Mouse (Mus musculus): ENCODE data around the gene Dnah12. TPM values are rescaled to one million over a fixed set of nuclear protein-coding genes. Genes with fewer than 3 reads are reported as not detected.
"Not testable (repeated sequence)": the region's sequence is repeated elsewhere in the genome, so short reads cannot be mapped to it uniquely, and the experiment has no call there.

Dnah12 gene
- total RNA-seq, 2 experiments from 2014 or later, result 0.62 to 1.0 TPM

GRCm38 (mm10) chr14:26705246-26705645 lies 12.2 kb downstream of the Dnah12 start:
- not testable (repeated sequence) for DNase-seq (ENCODE audit: low spot score in 2 of 2)

GRCm38 (mm10) chr14:26719696-26720095 lies 26.6 kb downstream of the Dnah12 start:
- not testable (repeated sequence) for DNase-seq (ENCODE audit: low spot score in 2 of 2)

DNA sequence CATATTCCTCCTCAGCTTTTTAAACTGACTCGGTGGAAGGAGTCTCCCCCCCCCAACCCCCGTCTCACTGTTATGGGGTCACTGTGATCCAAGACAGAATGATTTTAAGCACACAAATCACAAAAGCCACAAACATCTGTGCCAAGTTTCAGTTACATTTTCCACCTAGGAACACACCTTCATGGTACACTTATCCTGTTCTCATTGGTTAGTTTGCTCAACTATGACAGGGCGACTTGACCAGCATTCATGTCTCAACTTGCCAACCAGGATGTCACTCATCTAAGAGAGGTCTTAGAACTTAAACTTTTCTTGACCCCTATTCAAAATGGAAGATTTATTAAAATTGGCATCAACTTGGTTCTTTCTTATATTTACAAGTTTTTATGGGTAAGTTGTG lies 31.8 kb downstream of the Dnah12 start:
- no peak for DNase-seq (ENCODE audit: low spot score in 2 of 2)

DNA sequence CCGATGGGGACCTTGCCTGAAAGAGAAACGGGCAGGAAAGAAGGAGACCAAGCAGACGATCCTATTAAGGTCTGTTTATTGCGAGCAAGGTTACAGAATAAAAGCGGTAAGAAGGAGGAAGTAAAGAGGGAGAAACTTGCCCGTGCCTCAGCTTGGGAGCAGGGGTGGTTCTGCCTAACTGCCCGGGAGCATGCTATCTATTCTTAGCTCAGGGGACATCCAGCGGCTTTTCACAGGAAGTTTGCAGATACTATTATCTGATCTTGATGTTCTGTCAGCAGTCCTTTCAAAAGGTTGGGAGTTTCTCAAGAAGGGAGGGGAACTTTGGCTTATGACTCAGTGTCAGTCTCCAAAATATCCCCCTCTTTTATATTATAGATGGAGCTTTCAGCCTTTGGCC lies 65.5 kb downstream of the Dnah12 start:
- no peak for DNase-seq (ENCODE audit: low spot score in 2 of 2)

- no peak for DNase-seq (ENCODE audit: low spot score in 2 of 2)
Measured at GRCm38 (mm10) chr14:26764827-26765226, 71.8 kb downstream of the Dnah12 start.

- DNase-seq (ENCODE audit: low spot score in 2 of 2), result no peak
Measured at GRCm38 (mm10) chr14:26768195-26768594, 75.1 kb downstream of the Dnah12 start.

GRCm38 (mm10) chr14:26773536-26773935 lies 80.5 kb downstream of the Dnah12 start:
- DNase-seq (ENCODE audit: low spot score in 2 of 2), result no peak

- no peak for DNase-seq (ENCODE audit: low spot score in 2 of 2)
Measured at GRCm38 (mm10) chr14:26783731-26784130, 90.7 kb downstream of the Dnah12 start.

- peak in 1 of 2 experiments; percentile 24 for DNase-seq (ENCODE audit: low spot score in 2 of 2)
Measured at GRCm38 (mm10) chr14:26785695-26786094, 92.6 kb downstream of the Dnah12 start.

DNA sequence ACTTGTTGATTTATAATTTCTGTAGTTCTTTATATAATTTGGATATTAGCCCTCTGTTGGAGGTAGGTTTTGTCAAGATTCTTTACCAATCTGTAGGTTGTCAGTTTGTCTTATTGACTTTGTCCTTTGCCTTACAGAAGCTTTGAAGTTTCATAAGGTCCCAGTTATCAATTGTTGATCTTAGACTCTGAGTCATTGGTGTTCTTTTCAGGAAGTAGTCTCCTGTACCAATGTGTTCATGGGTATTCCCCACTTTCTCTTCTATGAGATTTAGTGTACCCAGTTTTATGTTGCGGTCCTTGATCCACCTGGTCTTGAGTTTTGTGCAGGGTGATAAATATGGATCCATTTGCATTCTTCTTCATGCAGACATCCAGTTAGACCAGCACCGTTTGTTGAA lies 101.4 kb downstream of the Dnah12 start:
- no peak for DNase-seq (ENCODE audit: low spot score in 2 of 2)

DNA sequence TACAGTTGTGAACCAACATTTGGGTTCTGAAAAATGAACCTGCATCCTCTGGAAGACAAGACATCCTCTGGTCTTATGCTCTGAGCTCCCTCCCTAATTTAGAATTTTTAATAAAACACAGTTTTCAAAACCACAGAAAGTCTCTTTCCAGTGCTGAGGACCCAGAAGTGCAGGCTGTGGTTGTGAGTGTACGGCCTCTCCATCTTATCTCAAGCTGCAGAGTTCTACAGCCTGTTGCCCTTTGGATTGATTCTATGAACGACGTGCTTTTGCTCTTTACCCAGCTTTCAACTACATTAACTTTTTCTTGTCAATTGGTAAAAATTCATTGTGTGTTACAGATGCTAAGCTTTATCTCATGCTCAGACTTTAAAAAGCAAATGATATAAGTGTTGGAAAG lies 105.3 kb downstream of the Dnah12 start:
- no peak for DNase-seq (ENCODE audit: low spot score in 2 of 2)

DNA sequence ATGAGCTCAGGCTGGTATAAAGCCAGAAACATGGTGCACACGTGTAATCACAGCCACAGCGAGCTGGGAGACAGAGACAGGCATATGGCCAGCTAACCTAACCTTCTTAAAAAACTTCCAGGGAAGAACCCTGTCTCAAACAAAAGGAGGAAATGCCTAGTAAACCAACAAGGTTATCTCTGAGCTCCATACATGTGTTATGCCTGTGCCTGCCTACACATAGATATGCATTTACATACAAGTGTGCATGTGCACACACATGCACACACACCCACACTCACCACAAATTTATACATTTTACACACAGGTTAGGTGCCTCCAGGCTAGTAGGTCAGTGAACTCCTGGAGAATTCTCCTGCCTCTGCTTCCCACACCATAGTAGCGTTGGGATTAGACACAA lies 106.2 kb downstream of the Dnah12 start:
- DNase-seq (ENCODE audit: low spot score in 2 of 2), result no peak

DNA sequence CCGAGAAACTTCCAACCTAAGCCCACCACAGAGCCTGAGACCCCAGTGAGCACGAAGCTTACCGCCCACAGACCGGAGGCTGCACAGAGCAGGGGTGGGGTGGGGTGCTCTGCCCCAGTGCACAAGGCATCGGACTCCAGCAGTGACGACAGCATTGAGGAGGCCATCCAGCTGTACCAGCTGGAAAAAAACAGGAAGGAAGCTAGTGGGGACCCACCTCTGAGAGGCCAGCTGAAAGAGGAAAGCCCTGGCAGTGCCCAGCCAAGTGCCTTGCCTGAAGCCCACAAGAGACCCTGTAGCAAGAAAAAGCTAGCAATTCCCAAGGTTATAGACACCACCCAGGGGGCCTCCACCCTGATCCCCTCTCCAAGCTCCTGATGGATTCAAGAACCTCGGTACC lies 112.4 kb downstream of the Dnah12 start:
- no peak for DNase-seq (ENCODE audit: low spot score in 2 of 2)

- no peak for DNase-seq (ENCODE audit: low spot score in 2 of 2)
Measured at GRCm38 (mm10) chr14:26812734-26813133, 119.7 kb downstream of the Dnah12 start.

GRCm38 (mm10) chr14:26813871-26814270 lies 120.8 kb downstream of the Dnah12 start:
- no peak for DNase-seq (ENCODE audit: low spot score in 2 of 2)

- no peak for DNase-seq (ENCODE audit: low spot score in 2 of 2)
Measured at GRCm38 (mm10) chr14:26814908-26815307, 121.8 kb downstream of the Dnah12 start.

DNA sequence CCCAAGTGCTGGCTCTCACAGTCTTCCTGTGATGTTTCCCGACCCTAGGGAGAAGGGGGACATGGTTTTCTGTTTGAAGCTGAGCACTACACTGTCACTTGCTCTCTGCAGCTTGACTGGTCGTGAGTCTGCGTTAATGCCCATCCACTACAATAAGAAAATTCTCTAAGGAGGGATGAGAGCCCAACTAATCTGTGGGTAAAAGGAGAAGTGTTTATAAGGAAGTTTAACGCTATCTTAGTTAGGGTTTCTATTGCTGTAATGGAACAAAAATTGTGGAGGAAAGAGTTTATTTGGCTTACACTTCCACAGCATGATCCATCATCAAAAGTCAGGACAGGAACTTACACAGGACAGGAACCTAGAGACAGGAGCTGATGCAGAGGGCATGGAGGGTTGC lies 123.7 kb downstream of the Dnah12 start:
- no peak for DNase-seq (ENCODE audit: low spot score in 2 of 2)

GRCm38 (mm10) chr14:26826020-26826419 lies 132.9 kb downstream of the Dnah12 start:
- DNase-seq (ENCODE audit: low spot score in 2 of 2), result no peak

- no peak for DNase-seq (ENCODE audit: low spot score in 2 of 2)
Measured at GRCm38 (mm10) chr14:26853053-26853452, 160.0 kb downstream of the Dnah12 start.

GRCm38 (mm10) chr14:26854066-26854465 lies 161.0 kb downstream of the Dnah12 start:
- no peak for DNase-seq (ENCODE audit: low spot score in 2 of 2)

DNA sequence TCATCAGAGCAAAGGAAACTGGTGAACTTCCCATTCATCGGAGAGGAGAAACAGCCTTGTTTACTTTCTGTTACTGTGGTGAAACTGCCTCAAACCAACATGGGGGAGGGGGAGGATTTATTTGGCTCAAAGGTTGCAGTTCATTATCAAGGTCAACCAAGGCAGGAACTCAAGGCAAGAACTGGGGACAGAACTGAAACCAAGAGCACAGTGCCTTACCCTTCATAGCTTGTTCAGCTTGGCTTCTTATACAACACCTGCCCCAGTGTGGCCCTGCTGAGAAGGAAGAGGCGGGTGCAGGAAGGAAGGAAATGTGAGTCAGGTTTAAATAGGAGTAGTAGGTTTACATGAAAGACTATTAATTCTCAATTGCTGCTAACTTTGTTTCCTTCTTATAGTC lies 165.3 kb downstream of the Dnah12 start:
- no peak for DNase-seq (ENCODE audit: low spot score in 2 of 2)

GRCm38 (mm10) chr14:26859024-26859423 lies 165.9 kb downstream of the Dnah12 start:
- DNase-seq (ENCODE audit: low spot score in 2 of 2), result no peak

DNA sequence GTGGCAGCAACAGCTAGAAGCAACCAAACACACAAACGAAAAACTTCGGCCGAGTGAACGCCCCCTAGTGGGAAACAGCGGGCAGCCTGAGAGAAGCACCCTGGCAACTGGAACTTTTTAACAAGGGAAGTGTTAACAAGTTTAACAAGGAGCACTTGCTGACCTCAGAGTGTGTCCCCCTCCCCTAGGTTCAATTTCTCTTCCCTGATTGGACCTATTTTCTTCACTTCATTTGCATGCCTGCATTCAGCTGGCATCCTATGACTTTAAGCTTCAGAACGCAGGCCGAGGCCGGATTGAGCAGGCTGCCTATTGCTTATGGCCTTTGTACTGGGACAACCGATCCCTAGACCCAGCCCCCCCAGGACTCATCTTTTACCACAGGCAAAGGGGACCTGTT lies 174.3 kb downstream of the Dnah12 start:
- DNase-seq (ENCODE audit: low spot score in 2 of 2), result no peak

GRCm38 (mm10) chr14:26868299-26868698 lies 175.2 kb downstream of the Dnah12 start:
- DNase-seq (ENCODE audit: low spot score in 2 of 2), result no peak

All from layer of hippocampus, postnatal 14 days (tissue).